Mouse (Mus musculus) G1E (cell line): ENCODE results near the gene Dstyk.

Source experiments
- CTCF ChIP-seq: IDR thresholded peaks from 2 replicates; pipeline ENCODE4 v1.5.1; 2012; ENCODE audit warnings: low read depth, low read length, inconsistent platforms, mixed read lengths
- GATA1 ChIP-seq: IDR thresholded peaks from 2 replicates; pipeline ENCODE4 v1.6.1; 2012; ENCODE audit warnings: borderline replicate concordance, low read length, inconsistent platforms, mixed read lengths
- POLR2AphosphoS5 ChIP-seq: IDR thresholded peaks from 2 replicates; pipeline ENCODE4 v1.6.1; 2012; ENCODE audit warnings: low read depth, low read length, inconsistent platforms; ENCODE audit not compliant: insufficient replicate concordance
- TAL1 ChIP-seq: conservative IDR thresholded peaks from 2 replicates; pipeline ENCODE4 v1.6.1; 2012; ENCODE audit warnings: low read depth, low read length, inconsistent platforms, mixed read lengths

GRCm38 (mm10) chr1:132416943-132417290, 438 bp upstream of the Dstyk start:
- TF ChIP-seq CTCF (no peak), POLR2AphosphoS5 (no peak), TAL1 (no peak), GATA1 (no peak)
